Mouse (Mus musculus): Measurements from ENCODE around the gene Pax4. TPM values are rescaled to one million over a fixed set of nuclear protein-coding genes. Genes with fewer than 3 reads are reported as not detected.
A peak's percentile ranks its signal among the peaks of the same experiment; 100 is the strongest.

Gene Pax4
- polyA plus RNA-seq, 1 experiment from 2014 or later: 0.26 TPM

- Histone ChIP-seq H3K27me3 (replicated peaks; ENCODE audit: control insufficient read depth, insufficient read depth, low read length) (no peaks in the 10 kb centered on the region), H3K36me3 (ENCODE audit: control insufficient read depth, insufficient read depth, low read length) (peaks cover 15% of the 10 kb centered on the region), H3K4me2 (peak overlapping the region; percentile 97), H3K9me3 (ENCODE audit: control insufficient read depth, low read length) (no peaks in the 10 kb centered on the region), H3K4me3 (ENCODE audit: low read depth, low read length) (no peak overlapping the region), H3K27ac (ENCODE audit: low read depth, low read length) (no peak overlapping the region), H3K9ac (ENCODE audit: low read depth, low read length) (no peak overlapping the region), H3K4me1 (replicated peaks; ENCODE audit: control insufficient read depth, insufficient read depth, low read length) (peaks cover 21% of the 10 kb centered on the region)
- DNase-seq (ENCODE audit: low spot score): no peak
- whole genome bisulfite sequencing: 85% methylated on average over 2 of the region's 2 CpGs
- no peak for ATAC-seq (replicated peaks; ENCODE audit: low FRiP score)
Observed at GRCm38 (mm10) chr6:28419673-28420072, 29.5 kb downstream of the Pax4 start.

GRCm38 (mm10) chr6:28418449-28418848, 30.7 kb downstream of the Pax4 start:
- no peak for ATAC-seq (replicated peaks; ENCODE audit: low FRiP score)
- Histone ChIP-seq H3K4me2 (no peak overlapping the region), H3K27ac (ENCODE audit: low read depth, low read length) (no peak overlapping the region), H3K4me3 (ENCODE audit: low read depth, low read length) (no peak overlapping the region), H3K4me1 (replicated peaks; ENCODE audit: control insufficient read depth, insufficient read depth, low read length) (peaks cover 17% of the 10 kb centered on the region), H3K36me3 (ENCODE audit: control insufficient read depth, insufficient read depth, low read length) (peaks cover 13% of the 10 kb centered on the region), H3K9ac (ENCODE audit: low read depth, low read length) (no peak overlapping the region), H3K9me3 (ENCODE audit: control insufficient read depth, low read length) (no peaks in the 10 kb centered on the region), H3K27me3 (replicated peaks; ENCODE audit: control insufficient read depth, insufficient read depth, low read length) (no peaks in the 10 kb centered on the region)
- DNase-seq (ENCODE audit: low spot score): no peak
- WGBS: 93% methylated on average over 14 of the region's 14 CpGs

- ATAC-seq (replicated peaks; ENCODE audit: low FRiP score) (no peak), DNase-seq (ENCODE audit: low spot score) (no peak)
- Histone ChIP-seq H3K27ac (ENCODE audit: low read depth, low read length) (no peak overlapping the region), H3K4me3 (ENCODE audit: low read depth, low read length) (no peak overlapping the region), H3K9ac (ENCODE audit: low read depth, low read length) (no peak overlapping the region), H3K4me1 (replicated peaks; ENCODE audit: control insufficient read depth, insufficient read depth, low read length) (peaks cover 15% of the 10 kb centered on the region), H3K9me3 (ENCODE audit: control insufficient read depth, low read length) (no peaks in the 10 kb centered on the region), H3K27me3 (replicated peaks; ENCODE audit: control insufficient read depth, insufficient read depth, low read length) (no peaks in the 10 kb centered on the region), H3K36me3 (ENCODE audit: control insufficient read depth, insufficient read depth, low read length) (peaks cover 13% of the 10 kb centered on the region), H3K4me2 (no peak overlapping the region)
- 83% methylated on average over 4 of the region's 4 CpGs for WGBS
Observed at GRCm38 (mm10) chr6:28416981-28417380, 32.2 kb downstream of the Pax4 start.

- WGBS: 63% methylated on average over 2 of the region's 2 CpGs
- no peak for ATAC-seq (replicated peaks; ENCODE audit: low FRiP score)
Observed at GRCm38 (mm10) chr6:28411236-28411635, 37.9 kb downstream of the Pax4 start.

GRCm38 (mm10) chr6:28410053-28410452, 39.1 kb downstream of the Pax4 start:
- Histone ChIP-seq H3K9me3 (ENCODE audit: control insufficient read depth, low read length) (no peaks in the 10 kb centered on the region), H3K9ac (ENCODE audit: low read depth, low read length) (no peak overlapping the region), H3K27ac (ENCODE audit: low read depth, low read length) (no peak overlapping the region), H3K4me1 (replicated peaks; ENCODE audit: control insufficient read depth, insufficient read depth, low read length) (no peaks in the 10 kb centered on the region), H3K27me3 (replicated peaks; ENCODE audit: control insufficient read depth, insufficient read depth, low read length) (no peaks in the 10 kb centered on the region), H3K36me3 (ENCODE audit: control insufficient read depth, insufficient read depth, low read length) (peaks cover under 1% of the 10 kb centered on the region; the same call in 1 of the 2 replicates), H3K4me2 (no peak overlapping the region), H3K4me3 (ENCODE audit: low read depth, low read length) (no peak overlapping the region)
- WGBS: 55% methylated on average over 9 of the region's 9 CpGs
- DNase-seq (ENCODE audit: low spot score): no peak
- 0 out of 2 replicates have a peak, but pooled peaks have one; percentile 31 for ATAC-seq (replicated peaks; ENCODE audit: low FRiP score)

More at GRCm38 (mm10) chr6:28411236-28411635, 37.9 kb downstream of the Pax4 start:
- Histone ChIP-seq H3K9ac (ENCODE audit: low read depth, low read length) (no peak overlapping the region), H3K4me2 (no peak overlapping the region), H3K27ac (ENCODE audit: low read depth, low read length) (no peak overlapping the region), H3K9me3 (ENCODE audit: control insufficient read depth, low read length) (no peaks in the 10 kb centered on the region), H3K4me3 (ENCODE audit: low read depth, low read length) (no peak overlapping the region), H3K4me1 (replicated peaks; ENCODE audit: control insufficient read depth, insufficient read depth, low read length) (no peaks in the 10 kb centered on the region), H3K36me3 (ENCODE audit: control insufficient read depth, insufficient read depth, low read length) (peaks cover 7% of the 10 kb centered on the region; the same call in 1 of the 2 replicates), H3K27me3 (replicated peaks; ENCODE audit: control insufficient read depth, insufficient read depth, low read length) (no peaks in the 10 kb centered on the region)
- no peak for DNase-seq (ENCODE audit: low spot score)

GRCm38 (mm10) chr6:28399791-28400190, 49.4 kb downstream of the Pax4 start:
- 80% methylated on average over 4 of the region's 4 CpGs for WGBS
- Histone ChIP-seq H3K4me2 (no peak overlapping the region), H3K9me3 (ENCODE audit: control insufficient read depth, low read length) (peaks cover 6% of the 10 kb centered on the region; the same call in 1 of the 2 replicates), H3K36me3 (ENCODE audit: control insufficient read depth, insufficient read depth, low read length) (no peaks in the 10 kb centered on the region), H3K4me1 (replicated peaks; ENCODE audit: control insufficient read depth, insufficient read depth, low read length) (no peaks in the 10 kb centered on the region), H3K27me3 (replicated peaks; ENCODE audit: control insufficient read depth, insufficient read depth, low read length) (peaks cover 39% of the 10 kb centered on the region), H3K9ac (ENCODE audit: low read depth, low read length) (no peak overlapping the region), H3K27ac (ENCODE audit: low read depth, low read length) (no peak overlapping the region), H3K4me3 (ENCODE audit: low read depth, low read length) (no peak overlapping the region)
- DNase-seq (ENCODE audit: low spot score): no peak
- ATAC-seq (replicated peaks; ENCODE audit: low FRiP score): no peak

GRCm38 (mm10) chr6:28398726-28399125, 50.4 kb downstream of the Pax4 start:
- DNase-seq (ENCODE audit: low spot score): no peak
- Histone ChIP-seq H3K27me3 (replicated peaks; ENCODE audit: control insufficient read depth, insufficient read depth, low read length) (peaks cover 39% of the 10 kb centered on the region), H3K4me1 (replicated peaks; ENCODE audit: control insufficient read depth, insufficient read depth, low read length) (no peaks in the 10 kb centered on the region), H3K36me3 (ENCODE audit: control insufficient read depth, insufficient read depth, low read length) (no peaks in the 10 kb centered on the region), H3K4me3 (ENCODE audit: low read depth, low read length) (no peak overlapping the region), H3K9ac (ENCODE audit: low read depth, low read length) (no peak overlapping the region), H3K27ac (ENCODE audit: low read depth, low read length) (no peak overlapping the region), H3K9me3 (ENCODE audit: control insufficient read depth, low read length) (peaks cover 3% of the 10 kb centered on the region; the same call in 1 of the 2 replicates), H3K4me2 (no peak overlapping the region)
- no peak for ATAC-seq (replicated peaks; ENCODE audit: low FRiP score)
- 71% methylated on average over 3 of the region's 3 CpGs for WGBS

GRCm38 (mm10) chr6:28397681-28398203, 51.4 kb downstream of the Pax4 start, which contains the start of gene Zfp800:
Zfp800 (minus strand) TSS chr6:28398005.
- Histone ChIP-seq H3K27me3 (replicated peaks; ENCODE audit: control insufficient read depth, insufficient read depth, low read length) (peaks cover 39% of the 10 kb centered on the region), H3K4me2 (peak within 1 kb of the TSS; percentile 60), H3K9ac (ENCODE audit: low read depth, low read length) (no peak within 1 kb of the TSS), H3K9me3 (ENCODE audit: control insufficient read depth, low read length) (peaks cover 3% of the 10 kb centered on the region; the same call in 1 of the 2 replicates), H3K4me3 (ENCODE audit: low read depth, low read length) (peak within 1 kb of the TSS; percentile 34), H3K4me1 (replicated peaks; ENCODE audit: control insufficient read depth, insufficient read depth, low read length) (no peaks in the 10 kb centered on the region), H3K27ac (ENCODE audit: low read depth, low read length) (no peak within 1 kb of the TSS), H3K36me3 (ENCODE audit: control insufficient read depth, insufficient read depth, low read length) (no peaks in the 10 kb centered on the region)
- 2% methylated on average over 33 of the region's 33 CpGs for WGBS
- no peak for ATAC-seq (replicated peaks; ENCODE audit: low FRiP score)
- peak; percentile 53 for DNase-seq (ENCODE audit: low spot score)

GRCm38 (mm10) chr6:28396853-28397457, 52.2 kb downstream of the Pax4 start:
- Histone ChIP-seq H3K4me2 (peak overlapping the region; percentile 60), H3K4me3 (ENCODE audit: low read depth, low read length) (peak overlapping the region; percentile 34), H3K27me3 (replicated peaks; ENCODE audit: control insufficient read depth, insufficient read depth, low read length) (peaks cover 39% of the 10 kb centered on the region), H3K9me3 (ENCODE audit: control insufficient read depth, low read length) (peaks cover 3% of the 10 kb centered on the region; the same call in 1 of the 2 replicates), H3K27ac (ENCODE audit: low read depth, low read length) (no peak overlapping the region), H3K9ac (ENCODE audit: low read depth, low read length) (no peak overlapping the region), H3K36me3 (ENCODE audit: control insufficient read depth, insufficient read depth, low read length) (no peaks in the 10 kb centered on the region), H3K4me1 (replicated peaks; ENCODE audit: control insufficient read depth, insufficient read depth, low read length) (no peaks in the 10 kb centered on the region)
- WGBS: 4% methylated on average over 19 of the region's 19 CpGs
- DNase-seq (ENCODE audit: low spot score) (no peak), ATAC-seq (replicated peaks; ENCODE audit: low FRiP score) (no peak)

Data from liver, embryonic 11.5 days (tissue).